Mouse (Mus musculus): ENCODE measurements at regions not wholly inside any gene's neighbourhood (a gene's known extent, or its start where the extent isn't known, plus 50 kb on each side); places are given as distances from the start of the nearest gene placed in this dataset.

- TF ChIP-seq CTCF (IDR thresholded peaks at IDR 0.05; ENCODE audit: extremely low read depth, insufficient read depth, insufficient read length, insufficient replicate concordance) (no peak), POLR2A (IDR thresholded peaks at IDR 0.05; ENCODE audit: low read depth, low read length) (no peak)
Observed at GRCm38 (mm10) chr1:16824057-16824456, 730.9 kb upstream of the 4930444P10Rik start.
